Mouse (Mus musculus) heart, postnatal 0 days (tissue): ENCODE data around the gene Ermp1.

Experiments
- CTCF ChIP-seq: IDR thresholded peaks from 2 replicates; pipeline ENCODE4 v1.5.1; 2016; ENCODE audit warnings: antibody characterized with exemption, control low read depth, low read depth
- EP300 ChIP-seq: IDR thresholded peaks from 2 replicates; pipeline ENCODE4 v1.6.1; 2016; ENCODE audit warnings: antibody characterized with exemption, low read depth

DNA sequence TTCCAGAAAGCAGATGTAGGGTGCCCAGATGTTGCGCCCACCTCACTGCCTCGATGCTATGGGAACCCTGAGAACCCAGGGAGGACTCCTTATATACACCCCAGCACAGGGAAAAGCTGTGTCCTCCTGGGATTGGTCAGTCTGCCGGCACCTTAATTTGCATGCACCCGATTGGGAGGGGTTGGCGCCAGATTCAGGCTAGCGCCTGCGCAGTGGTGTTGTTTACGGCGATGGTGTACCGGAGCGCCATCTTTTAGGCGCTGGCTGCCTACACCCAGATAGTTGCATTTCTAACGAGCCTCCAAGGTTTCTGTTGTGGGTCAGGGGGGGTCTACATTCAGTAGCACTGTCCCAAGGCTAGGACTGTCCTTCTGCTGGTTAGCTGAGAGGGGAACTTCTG is 24.4 kb upstream of the Ermp1 start:
- TF ChIP-seq CTCF (no peak), EP300 (no peak)
